Mouse (Mus musculus) hindbrain, embryonic 16.5 days (tissue): ENCODE measurements around the gene Ugdh. TPM values are rescaled to one million over a fixed set of nuclear protein-coding genes. Genes with fewer than 3 reads are reported as not detected.

Source experiments
- ATAC-seq: fragments of 200-750 bp; cut with Nextera tagmentation; 2 replicates; pipeline ENCODE4 v1.8.0; 2017; ENCODE audit warnings: moderate TSS enrichment, moderate library complexity
- H3K27ac ChIP-seq: fragments of 300-500 bp; sonication (generic); 2 replicates; pipeline ENCODE4 v1.5.1; 2014; ENCODE audit warnings: low read depth, mild to moderate bottlenecking, control low read depth, low read length, moderate library complexity
- H3K27me3 ChIP-seq: fragments of 300-500 bp; sonication (generic); replicated peaks from 2 replicates; pipeline ENCODE4 v1.6.1; 2014; ENCODE audit warnings: low read length; ENCODE audit not compliant: control insufficient read depth, insufficient read depth
- H3K36me3 ChIP-seq: fragments of 300-500 bp; sonication (generic); 2 replicates; pipeline ENCODE4 v1.6.1; 2014; ENCODE audit warnings: mild to moderate bottlenecking, low read length, moderate library complexity, mixed read lengths; ENCODE audit not compliant: control insufficient read depth, insufficient read depth
- H3K4me1 ChIP-seq: fragments of 300-500 bp; sonication (generic); 2 replicates; pipeline ENCODE4 v1.6.1; 2014; ENCODE audit warnings: low read depth, low read length; ENCODE audit not compliant: control insufficient read depth, insufficient read depth
- H3K4me2 ChIP-seq: fragments of 300-500 bp; sonication (generic); 2 replicates; pipeline ENCODE4 v1.6.1; 2014; ENCODE audit warnings: mild to moderate bottlenecking, low read length, control low read depth, moderate library complexity
- H3K4me3 ChIP-seq: fragments of 300-500 bp; sonication (generic); 2 replicates; pipeline ENCODE4 v1.5.1; 2014; ENCODE audit warnings: mild to moderate bottlenecking, low read length, control low read depth, moderate library complexity
- H3K9ac ChIP-seq: fragments of 300-500 bp; sonication (generic); 2 replicates; pipeline ENCODE4 v1.6.1; 2014; ENCODE audit warnings: low read depth, mild to moderate bottlenecking, control low read depth, low read length, moderate library complexity
- H3K9me3 ChIP-seq: fragments of 300-500 bp; sonication (generic); 2 replicates; pipeline ENCODE4 v1.6.1; 2014; ENCODE audit warnings: mild to moderate bottlenecking, low read length, moderate library complexity; ENCODE audit not compliant: control insufficient read depth
- WGBS: fragments of 180-500 bp; shearing (Covaris S2); extraction: QIAGEN DNeasy Blood & Tissue Kit; methylation state at CpG from one replicate; pipeline ENCODE4 v1.1.7; 2014; 5-methylcytosine and 5-hydroxymethylcytosine counted together
- polyA plus RNA-seq: library from polyadenylated mRNA; unstranded; fragments of >200 nt; fragmentation: Nextera tagmentation; extraction: Ambion mirVana; gene quantifications from 2 replicates; pipeline ENCODE4 v1.2.1, GENCODE M21; 2015

Gene Ugdh
- polyA plus RNA-seq, 1 experiment from 2014 or later = 43.5 TPM

GRCm38 (mm10) chr5:65385704-65386103 lies 50.0 kb downstream of the Ugdh start:
- H3K4me3 ChIP-seq = no peak overlapping the region
- no peaks in the 10 kb centered on the region for H3K9me3 ChIP-seq
- no peak overlapping the region for H3K27ac ChIP-seq
- H3K9ac ChIP-seq = no peak overlapping the region
- ATAC-seq = no peak
- H3K4me2 ChIP-seq = no peak overlapping the region
- H3K4me1 ChIP-seq = peaks cover 13% of the 10 kb centered on the region
- peaks cover 21% of the 10 kb centered on the region for H3K36me3 ChIP-seq
- no peaks in the 10 kb centered on the region for H3K27me3 ChIP-seq
- 71% methylated on average over 2 of the region's 2 CpGs for WGBS

GRCm38 (mm10) chr5:65374746-65375145 lies 61.0 kb downstream of the Ugdh start:
- Histone ChIP-seq H3K36me3 (no peaks in the 10 kb centered on the region), H3K9me3 (no peaks in the 10 kb centered on the region), H3K27ac (no peak overlapping the region), H3K4me2 (no peak overlapping the region), H3K4me1 (no peaks in the 10 kb centered on the region), H3K9ac (no peak overlapping the region), H3K27me3 (no peaks in the 10 kb centered on the region), H3K4me3 (no peak overlapping the region)
- 85% methylated on average over 7 of the region's 7 CpGs for WGBS
- ATAC-seq = no peak

GRCm38 (mm10) chr5:65371551-65371950 lies 64.2 kb downstream of the Ugdh start:
- Histone ChIP-seq H3K27me3 (no peaks in the 10 kb centered on the region), H3K4me3 (no peak overlapping the region), H3K9me3 (no peaks in the 10 kb centered on the region), H3K9ac (no peak overlapping the region), H3K27ac (no peak overlapping the region), H3K4me2 (no peak overlapping the region), H3K36me3 (no peaks in the 10 kb centered on the region), H3K4me1 (no peaks in the 10 kb centered on the region)
- no peak for ATAC-seq
- 93% methylated on average over 7 of the region's 7 CpGs for WGBS

GRCm38 (mm10) chr5:65367837-65368236 lies 67.9 kb downstream of the Ugdh start:
- no peak overlapping the region for H3K4me3 ChIP-seq
- no peaks in the 10 kb centered on the region for H3K36me3 ChIP-seq
- 89% methylated on average over 11 of the region's 11 CpGs for WGBS
- ATAC-seq = no peak
- no peak overlapping the region for H3K4me2 ChIP-seq
- no peak overlapping the region for H3K9ac ChIP-seq
- no peaks in the 10 kb centered on the region for H3K4me1 ChIP-seq
- no peaks in the 10 kb centered on the region for H3K27me3 ChIP-seq
- no peak overlapping the region for H3K27ac ChIP-seq
- no peaks in the 10 kb centered on the region for H3K9me3 ChIP-seq

Other genes starting within 250 kb of the Ugdh start
- gene Wdr19, start 236.3 kb downstream of the Ugdh start, polyA plus RNA-seq = 11.2 and 12.3 TPM in 2 replicates
- 31.8 and 32.3 TPM in 2 replicates for gene Rfc1, start 100.3 kb downstream of the Ugdh start, polyA plus RNA-seq
- 0.12 and 0.15 TPM in 2 replicates for gene Klb, start 87.6 kb downstream of the Ugdh start, polyA plus RNA-seq
- 509 and 535 TPM in 2 replicates for gene Rpl9, start 44.5 kb downstream of the Ugdh start, polyA plus RNA-seq
- 60.8 and 65.8 TPM in 2 replicates for gene Lias, start 44.5 kb downstream of the Ugdh start, polyA plus RNA-seq
- not detected in 2 replicates for gene Gm43552, start 56.9 kb upstream of the Ugdh start, polyA plus RNA-seq
- 197 and 207 TPM in 2 replicates for gene Smim14, start 101.2 kb upstream of the Ugdh start, polyA plus RNA-seq
- 183 and 199 TPM in 2 replicates for gene Ube2k, start 101.3 kb upstream of the Ugdh start, polyA plus RNA-seq